Mouse (Mus musculus): ENCODE data around the gene Man1b1. TPM values are rescaled to one million over a fixed set of nuclear protein-coding genes. Genes with fewer than 3 reads are reported as not detected.

Gene Man1b1
- total RNA-seq, 1 experiment: 73.0 TPM

DNA sequence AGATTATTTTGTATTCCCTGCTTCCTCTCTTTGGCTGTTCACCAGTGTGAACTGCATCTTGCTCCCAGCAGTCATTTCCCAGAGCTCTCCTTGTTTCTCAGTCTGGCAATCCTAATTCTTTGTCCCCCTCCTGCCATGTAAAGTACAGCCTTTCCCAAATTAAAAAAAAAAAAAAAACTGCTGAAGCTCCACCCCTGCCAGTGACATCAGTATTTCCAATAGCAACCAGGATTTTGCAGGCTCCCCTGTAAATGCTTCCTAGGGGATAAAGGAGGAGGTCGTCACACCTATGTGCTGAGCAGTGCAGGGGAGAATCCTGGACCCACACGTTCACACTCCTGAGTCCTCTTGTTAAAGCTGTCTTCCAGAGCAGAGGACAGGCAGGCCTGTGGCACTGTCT, 12.1 kb upstream of the Man1b1 start:
- no peak overlapping the region for H3K9ac ChIP-seq (ENCODE audit: insufficient read depth, low read depth, low read length, poor library complexity, severe bottlenecking)
- peaks cover 3 to 4% of the 10 kb centered on the region in 2 experiments; a peak in 3 of 4 replicates for H3K4me1 ChIP-seq (ENCODE audit: control insufficient read depth in 2 of 2, insufficient read depth in 2 of 2, low read length in 2 of 2, poor library complexity in 1 of 2)
- no peaks in the 10 kb centered on the region for H3K36me3 ChIP-seq (ENCODE audit: control insufficient read depth, insufficient read depth, low read length, poor library complexity, severe bottlenecking)
- in situ Hi-C loops (cut with MboI; ENCODE audit: low sequenced_read_pairs in 2 of 2, unreplicated experiment in 2 of 2): no loop called here
- H3K4me3 ChIP-seq (ENCODE audit: insufficient read depth in 1 of 2, low read depth in 1 of 2, low read length in 2 of 2, poor library complexity in 1 of 2, severe bottlenecking in 1 of 2): no peak overlapping the region
- no peak overlapping the region for H3K27ac ChIP-seq (ENCODE audit: insufficient read depth, low read depth, low read length, poor library complexity, severe bottlenecking)
- TF ChIP-seq HCFC1 (IDR thresholded peaks at IDR 0.05; ENCODE audit: borderline replicate concordance, insufficient read depth, low read length) (no peak), ZNF384 (IDR thresholded peaks at IDR 0.05; ENCODE audit: low read depth, low read length) (peak; percentile 54; the same call in 1 of the 2 replicates)
- no peaks in the 10 kb centered on the region for H3K9me3 ChIP-seq (ENCODE audit: control insufficient read depth, insufficient read depth, low read depth, low read length)
- DNase-seq (ENCODE audit: low read depth, low spot score): no peak

DNA sequence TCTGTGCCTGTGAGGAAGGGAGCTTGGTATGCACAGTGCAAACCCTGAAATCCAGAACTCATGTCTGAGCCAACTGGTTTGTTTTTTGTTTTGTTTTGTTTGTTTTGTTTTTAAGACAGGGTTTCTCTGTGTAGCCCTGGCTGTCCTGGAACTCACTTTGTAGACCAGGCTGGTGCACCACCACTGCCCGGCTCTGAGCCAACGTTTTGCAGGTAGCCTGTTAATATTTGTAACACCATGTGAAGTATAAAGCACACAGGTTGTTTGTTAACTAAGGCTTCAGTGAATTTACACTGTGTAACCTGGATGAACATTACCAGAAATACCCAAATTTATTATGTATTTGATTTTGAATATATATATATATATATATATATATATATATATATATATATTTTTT, 6.1 kb upstream of the Man1b1 start:
- DNase-seq (ENCODE audit: low read depth, low spot score): no peak
- no peaks in the 10 kb centered on the region for H3K9me3 ChIP-seq (ENCODE audit: control insufficient read depth, insufficient read depth, low read depth, low read length)
- no peak overlapping the region for H3K4me3 ChIP-seq (ENCODE audit: insufficient read depth in 1 of 2, low read depth in 1 of 2, low read length in 2 of 2, poor library complexity in 1 of 2, severe bottlenecking in 1 of 2)
- H3K9ac ChIP-seq (ENCODE audit: insufficient read depth, low read depth, low read length, poor library complexity, severe bottlenecking): no peak overlapping the region
- no peak overlapping the region for H3K27ac ChIP-seq (ENCODE audit: insufficient read depth, low read depth, low read length, poor library complexity, severe bottlenecking)
- H3K4me1 ChIP-seq (ENCODE audit: control insufficient read depth in 2 of 2, insufficient read depth in 2 of 2, low read length in 2 of 2, poor library complexity in 1 of 2): peaks cover 1 to 3% of the 10 kb centered on the region in 2 experiments; a peak in 2 of 4 replicates
- no peaks in the 10 kb centered on the region for H3K36me3 ChIP-seq (ENCODE audit: control insufficient read depth, insufficient read depth, low read length, poor library complexity, severe bottlenecking)
- in situ Hi-C loops (cut with MboI; ENCODE audit: low sequenced_read_pairs in 2 of 2, unreplicated experiment in 2 of 2): no loop called here
- no peak for TF ChIP-seq HCFC1 (IDR thresholded peaks at IDR 0.05; ENCODE audit: borderline replicate concordance, insufficient read depth, low read length)
- no peak for TF ChIP-seq ZNF384 (IDR thresholded peaks at IDR 0.05; ENCODE audit: low read depth, low read length)
- no peak for TF ChIP-seq CHD2 (IDR thresholded peaks at IDR 0.05; ENCODE audit: low read depth, low read length)
- no peak for TF ChIP-seq ZC3H11A (IDR thresholded peaks at IDR 0.05; ENCODE audit: borderline replicate concordance, low read depth, low read length)
- no peak for TF ChIP-seq MAFK (IDR thresholded peaks at IDR 0.05; ENCODE audit: insufficient read depth, low read depth, low read length)

DNA sequence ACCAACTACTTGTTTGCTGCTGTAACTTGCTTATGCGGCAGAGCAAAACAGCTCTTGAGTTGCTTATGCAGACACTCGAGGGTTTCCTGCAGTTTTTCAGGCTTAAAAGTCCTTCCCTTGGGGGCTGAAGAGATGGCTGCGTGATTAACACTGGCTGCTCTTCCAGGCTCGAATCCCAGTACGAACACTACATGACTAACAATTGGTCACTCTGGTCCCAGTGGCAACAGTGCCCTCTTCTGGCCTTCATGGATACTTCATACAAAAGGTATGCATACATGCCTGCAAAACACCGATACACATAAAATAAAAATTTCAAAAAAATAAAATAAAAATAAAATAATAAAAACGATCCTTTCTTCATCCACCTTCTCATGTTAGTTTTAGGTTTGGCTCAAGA, 3.7 kb upstream of the Man1b1 start:
- no peaks in the 10 kb centered on the region for H3K9me3 ChIP-seq (ENCODE audit: control insufficient read depth, insufficient read depth, low read depth, low read length)
- TF ChIP-seq ZC3H11A (IDR thresholded peaks at IDR 0.05; ENCODE audit: borderline replicate concordance, low read depth, low read length): peak; percentile 36; the same call in 1 of the 2 replicates
- no peak for TF ChIP-seq ZNF384 (IDR thresholded peaks at IDR 0.05; ENCODE audit: low read depth, low read length)
- TF ChIP-seq HCFC1 (IDR thresholded peaks at IDR 0.05; ENCODE audit: borderline replicate concordance, insufficient read depth, low read length): no peak
- peaks cover 0 to 1% of the 10 kb centered on the region in 2 experiments; a peak in 2 of 4 replicates for H3K4me1 ChIP-seq (ENCODE audit: control insufficient read depth in 2 of 2, insufficient read depth in 2 of 2, low read length in 2 of 2, poor library complexity in 1 of 2)
- no peak overlapping the region for H3K27ac ChIP-seq (ENCODE audit: insufficient read depth, low read depth, low read length, poor library complexity, severe bottlenecking)
- peak; percentile 71 for DNase-seq (ENCODE audit: low read depth, low spot score)
- no peak overlapping the region for H3K4me3 ChIP-seq (ENCODE audit: insufficient read depth in 1 of 2, low read depth in 1 of 2, low read length in 2 of 2, poor library complexity in 1 of 2, severe bottlenecking in 1 of 2)
- in situ Hi-C loops (cut with MboI; ENCODE audit: low sequenced_read_pairs in 2 of 2, unreplicated experiment in 2 of 2): no loop called here
- H3K9ac ChIP-seq (ENCODE audit: insufficient read depth, low read depth, low read length, poor library complexity, severe bottlenecking): no peak overlapping the region
- H3K36me3 ChIP-seq (ENCODE audit: control insufficient read depth, insufficient read depth, low read length, poor library complexity, severe bottlenecking): no peaks in the 10 kb centered on the region

DNA sequence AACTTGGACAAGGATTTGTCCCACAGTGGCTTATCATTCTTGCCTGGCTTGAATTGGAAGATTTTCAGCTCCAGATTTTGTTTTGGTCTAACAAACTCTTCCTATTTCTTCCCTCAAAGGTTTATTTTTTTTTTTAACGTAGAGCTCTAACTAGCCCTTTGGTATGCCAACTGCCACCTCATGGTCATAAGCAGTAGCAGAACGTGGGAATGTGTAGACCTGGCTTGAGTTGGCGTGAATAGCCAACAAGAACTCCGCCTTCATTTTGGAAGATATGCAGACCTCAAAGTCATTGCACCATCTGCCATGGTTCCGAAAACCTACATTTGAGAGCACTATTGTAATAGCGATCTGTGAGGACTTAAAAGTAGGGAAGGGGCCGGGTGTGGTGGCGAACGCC, 668 bp upstream of the Man1b1 start:
- Histone ChIP-seq H3K4me1 (ENCODE audit: control insufficient read depth in 2 of 2, insufficient read depth in 2 of 2, low read length in 2 of 2, poor library complexity in 1 of 2) (peaks cover 0 to 4% of the 10 kb centered on the region in 2 experiments; a peak in 1 of 4 replicates), H3K9me3 (ENCODE audit: control insufficient read depth, insufficient read depth, low read depth, low read length) (no peaks in the 10 kb centered on the region), H3K36me3 (ENCODE audit: control insufficient read depth, insufficient read depth, low read length, poor library complexity, severe bottlenecking) (peaks cover 18% of the 10 kb centered on the region), H3K4me3 (ENCODE audit: insufficient read depth in 1 of 2, low read depth in 1 of 2, low read length in 2 of 2, poor library complexity in 1 of 2, severe bottlenecking in 1 of 2) (peak overlapping the region; percentile 85 to 93), H3K27ac (ENCODE audit: insufficient read depth, low read depth, low read length, poor library complexity, severe bottlenecking) (no peak overlapping the region), H3K9ac (ENCODE audit: insufficient read depth, low read depth, low read length, poor library complexity, severe bottlenecking) (peak overlapping the region; percentile 90; the same call in 1 of the 2 replicates)
- TF ChIP-seq MAFK (IDR thresholded peaks at IDR 0.05; ENCODE audit: insufficient read depth, low read depth, low read length) (no peak), ZC3H11A (IDR thresholded peaks at IDR 0.05; ENCODE audit: borderline replicate concordance, low read depth, low read length) (no peak), CHD2 (IDR thresholded peaks at IDR 0.05; ENCODE audit: low read depth, low read length) (no peak), HCFC1 (IDR thresholded peaks at IDR 0.05; ENCODE audit: borderline replicate concordance, insufficient read depth, low read length) (no peak), ZNF384 (IDR thresholded peaks at IDR 0.05; ENCODE audit: low read depth, low read length) (no peak; the same call in 1 of the 2 replicates)
- in situ Hi-C loops (cut with MboI; ENCODE audit: low sequenced_read_pairs in 2 of 2, unreplicated experiment in 2 of 2): no loop called here
- no peak for DNase-seq (ENCODE audit: low read depth, low spot score)

DNA sequence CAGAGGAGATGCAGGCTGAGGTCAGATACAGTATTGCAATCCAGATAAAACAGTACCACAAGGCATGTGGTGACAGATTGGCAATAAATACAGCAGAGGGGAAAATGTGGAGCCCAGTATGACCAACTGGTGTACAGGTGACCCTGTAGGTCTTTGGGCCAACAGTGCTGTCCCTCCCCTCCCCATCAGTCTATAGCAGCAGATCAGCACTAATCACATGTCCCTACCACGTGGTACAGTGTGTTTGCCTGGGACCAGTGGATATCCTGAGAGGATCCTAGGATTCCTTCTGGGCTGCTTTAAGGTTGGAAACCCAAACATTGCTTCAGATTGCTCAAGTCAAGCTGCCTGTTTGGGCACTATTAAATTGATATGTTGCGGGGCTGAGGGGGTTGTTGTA, 1.4 kb downstream of the Man1b1 start:
- in situ Hi-C loops (cut with MboI; ENCODE audit: low sequenced_read_pairs in 2 of 2, unreplicated experiment in 2 of 2): no loop called here
- Histone ChIP-seq H3K9ac (ENCODE audit: insufficient read depth, low read depth, low read length, poor library complexity, severe bottlenecking) (peak overlapping the region; percentile 81; the same call in 1 of the 2 replicates), H3K9me3 (ENCODE audit: control insufficient read depth, insufficient read depth, low read depth, low read length) (no peaks in the 10 kb centered on the region), H3K27ac (ENCODE audit: insufficient read depth, low read depth, low read length, poor library complexity, severe bottlenecking) (no peak overlapping the region), H3K4me3 (ENCODE audit: insufficient read depth in 1 of 2, low read depth in 1 of 2, low read length in 2 of 2, poor library complexity in 1 of 2, severe bottlenecking in 1 of 2) (peak overlapping the region; percentile 85 to 88), H3K4me1 (ENCODE audit: control insufficient read depth in 2 of 2, insufficient read depth in 2 of 2, low read length in 2 of 2, poor library complexity in 1 of 2) (peaks cover 0 to 4% of the 10 kb centered on the region in 2 experiments; a peak in 1 of 4 replicates), H3K36me3 (ENCODE audit: control insufficient read depth, insufficient read depth, low read length, poor library complexity, severe bottlenecking) (peaks cover 30% of the 10 kb centered on the region)
- TF ChIP-seq ZNF384 (IDR thresholded peaks at IDR 0.05; ENCODE audit: low read depth, low read length) (no peak), CHD2 (IDR thresholded peaks at IDR 0.05; ENCODE audit: low read depth, low read length) (no peak), HCFC1 (IDR thresholded peaks at IDR 0.05; ENCODE audit: borderline replicate concordance, insufficient read depth, low read length) (no peak), MAFK (IDR thresholded peaks at IDR 0.05; ENCODE audit: insufficient read depth, low read depth, low read length) (no peak), ZC3H11A (IDR thresholded peaks at IDR 0.05; ENCODE audit: borderline replicate concordance, low read depth, low read length) (no peak)
- no peak for DNase-seq (ENCODE audit: low read depth, low spot score)
